Mouse (Mus musculus) spleen, adult 2 months (tissue): ENCODE data around the gene Nemp1. TPM values are rescaled to one million over a fixed set of nuclear protein-coding genes. Genes with fewer than 3 reads are reported as not detected.

Source experiments
- DNase-seq, 2 experiments: peaks; one replicate each; pipeline versions ENCODE4 v3.0.0 to v3.0.0-alpha.2; 2012 to 2021; ENCODE audit warnings: low spot score in 2 of 2, low read depth in 1 of 2
- H3K27ac ChIP-seq: fragments of 200-500 bp; 2 replicates; pipeline ENCODE4 v1.5.1; 2012; ENCODE audit warnings: low read length, inconsistent platforms; ENCODE audit not compliant: insufficient read depth
- H3K27me3 ChIP-seq: fragments of 200-500 bp; 2 replicates; pipeline ENCODE4 v1.6.1; 2012; ENCODE audit warnings: mild to moderate bottlenecking, moderate library complexity, low read length, inconsistent platforms; ENCODE audit not compliant: control insufficient read depth, insufficient read depth
- H3K36me3 ChIP-seq: fragments of 200-500 bp; 2 replicates; pipeline ENCODE4 v1.6.1; 2012; ENCODE audit warnings: mild to moderate bottlenecking, low read length, inconsistent platforms; ENCODE audit not compliant: control insufficient read depth, insufficient read depth
- H3K4me1 ChIP-seq: fragments of 200-500 bp; 2 replicates; pipeline ENCODE4 v1.6.1; 2011; ENCODE audit warnings: inconsistent platforms; ENCODE audit not compliant: control insufficient read depth, insufficient read depth, insufficient read length
- H3K4me3 ChIP-seq: fragments of 200-500 bp; 2 replicates; pipeline ENCODE4 v1.5.1; 2011; ENCODE audit warnings: mild to moderate bottlenecking, inconsistent platforms; ENCODE audit not compliant: insufficient read depth, insufficient read length; ENCODE audit errors: extremely low read depth
- CTCF ChIP-seq: fragments of 200-500 bp; IDR thresholded peaks from 2 replicates; pipeline ENCODE4 v1.5.1; 2011; ENCODE audit warnings: mild to moderate bottlenecking, inconsistent platforms; ENCODE audit not compliant: insufficient read depth, insufficient read length, insufficient replicate concordance; ENCODE audit errors: extremely low read depth
- POLR2A ChIP-seq: fragments of 200-500 bp; IDR thresholded peaks from 2 replicates; pipeline ENCODE4 v1.6.1; 2011; ENCODE audit warnings: low read depth, low read length, inconsistent platforms
- WGBS: fragments of 180-500 bp; shearing (Covaris S2); methylation state at CpG from one replicate; pipeline ENCODE4 v1.1.7; 2018; 5-methylcytosine and 5-hydroxymethylcytosine counted together
- polyA plus RNA-seq: library from polyadenylated mRNA; depleted of rRNA; stranded (reverse); fragments of >200 nt; gene quantifications from 2 replicates; pipeline ENCODE4 v1.2.3, GENCODE M21; 2012

Nemp1 gene
- polyA plus RNA-seq, 1 experiment, result 3.2 TPM

- no peak for TF ChIP-seq CTCF
- no peak for TF ChIP-seq POLR2A
- peak in 1 of 2 experiments; percentile 31 for DNase-seq
- under 1% methylated on average over 38 of the region's 39 CpGs for WGBS
- Histone ChIP-seq H3K27ac (peak overlapping the region; percentile 81), H3K4me3 (peak overlapping the region; percentile 67), H3K36me3 (no peaks in the 10 kb centered on the region), H3K4me1 (peaks cover 4% of the 10 kb centered on the region; the same call in 1 of the 2 replicates), H3K27me3 (peaks cover 7% of the 10 kb centered on the region)
Measured at GRCm38 (mm10) chr10:127621191-127622056, 45.3 kb upstream of the Nemp1 start.

GRCm38 (mm10) chr10:127622057-127622392 lies 44.7 kb upstream of the Nemp1 start:
- Histone ChIP-seq H3K4me3 (peak overlapping the region; percentile 67; the same call in 1 of the 2 replicates), H3K27me3 (peaks cover 7% of the 10 kb centered on the region), H3K4me1 (peaks cover 4% of the 10 kb centered on the region; the same call in 1 of the 2 replicates), H3K36me3 (no peaks in the 10 kb centered on the region), H3K27ac (peak overlapping the region; percentile 49)
- 4% methylated on average over 13 of the region's 13 CpGs for WGBS
- TF ChIP-seq CTCF, result peak; percentile 30; the same call in 1 of the 2 replicates
- TF ChIP-seq POLR2A, result no peak
- peak in 1 of 2 experiments; percentile 38 for DNase-seq

DNA sequence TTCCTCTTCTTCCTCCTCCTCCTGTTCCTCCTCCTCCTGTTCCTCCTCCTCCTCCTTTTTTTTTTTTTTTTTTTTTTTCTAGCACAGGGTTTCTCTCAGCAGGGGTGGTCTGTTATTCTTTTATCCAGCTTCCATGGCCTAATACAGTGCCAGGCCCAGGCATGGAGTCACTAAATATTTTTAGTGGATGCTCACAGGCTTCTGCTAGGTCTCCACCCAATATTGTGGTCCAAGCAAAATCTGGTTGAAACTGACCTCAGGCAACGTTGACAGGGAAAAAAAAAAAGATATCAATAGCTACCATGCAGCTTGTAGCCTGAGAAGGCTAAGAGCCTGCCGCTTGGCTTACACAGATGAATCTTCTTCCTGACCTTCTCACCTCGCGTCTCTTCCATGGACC lies 44.0 kb upstream of the Nemp1 start:
- DNase-seq, result no peak

GRCm38 (mm10) chr10:127623439-127624216 lies 43.1 kb upstream of the Nemp1 start:
- 91% methylated on average over 6 of the region's 6 CpGs for WGBS
- Histone ChIP-seq H3K4me3 (no peak overlapping the region), H3K36me3 (no peaks in the 10 kb centered on the region), H3K27me3 (peaks cover 7% of the 10 kb centered on the region), H3K27ac (no peak overlapping the region), H3K4me1 (peaks cover 4% of the 10 kb centered on the region; the same call in 1 of the 2 replicates)
- no peak for DNase-seq
- TF ChIP-seq POLR2A, result no peak
- no peak for TF ChIP-seq CTCF

More for the DNA sequence above, 44.0 kb upstream of the Nemp1 start:
- H3K36me3 ChIP-seq, result no peaks in the 10 kb centered on the region
- no peak overlapping the region for H3K4me3 ChIP-seq
- peaks cover 4% of the 10 kb centered on the region; the same call in 1 of the 2 replicates for H3K4me1 ChIP-seq
- H3K27me3 ChIP-seq, result peaks cover 7% of the 10 kb centered on the region
- TF ChIP-seq CTCF (no peak), POLR2A (no peak)
- WGBS, result 80% methylated on average over 4 of the region's 4 CpGs
- no peak overlapping the region for H3K27ac ChIP-seq

DNA sequence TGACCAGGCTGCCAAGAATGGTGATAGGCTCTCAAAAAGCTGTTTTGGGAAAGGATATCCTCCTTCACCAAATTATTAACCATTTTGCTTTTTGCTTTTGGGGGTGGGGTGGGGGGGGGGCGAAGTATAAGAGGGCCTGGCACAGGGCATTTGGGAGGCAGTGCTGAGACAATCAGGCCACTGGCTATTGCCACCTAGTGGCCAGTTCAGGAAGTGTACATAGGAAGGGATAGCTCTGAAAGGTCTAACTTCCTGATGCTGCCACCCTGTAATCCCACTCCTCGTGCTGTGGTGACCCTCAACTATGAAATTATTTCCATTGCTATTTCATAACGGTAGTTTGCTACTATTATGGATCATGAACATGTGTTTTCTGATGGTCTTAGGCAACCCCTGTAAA lies 40.3 kb upstream of the Nemp1 start:
- Histone ChIP-seq H3K36me3 (no peaks in the 10 kb centered on the region), H3K27me3 (peaks cover under 1% of the 10 kb centered on the region; the same call in 1 of the 2 replicates), H3K27ac (no peak overlapping the region), H3K4me3 (no peak overlapping the region), H3K4me1 (peaks cover 3% of the 10 kb centered on the region; the same call in 1 of the 2 replicates)
- peak in 1 of 2 experiments; percentile 37 for DNase-seq
- TF ChIP-seq CTCF, result peak; percentile 36; the same call in 1 of the 2 replicates
- no peak for TF ChIP-seq POLR2A
- WGBS, result 85% methylated on average over 3 of the region's 3 CpGs

DNA sequence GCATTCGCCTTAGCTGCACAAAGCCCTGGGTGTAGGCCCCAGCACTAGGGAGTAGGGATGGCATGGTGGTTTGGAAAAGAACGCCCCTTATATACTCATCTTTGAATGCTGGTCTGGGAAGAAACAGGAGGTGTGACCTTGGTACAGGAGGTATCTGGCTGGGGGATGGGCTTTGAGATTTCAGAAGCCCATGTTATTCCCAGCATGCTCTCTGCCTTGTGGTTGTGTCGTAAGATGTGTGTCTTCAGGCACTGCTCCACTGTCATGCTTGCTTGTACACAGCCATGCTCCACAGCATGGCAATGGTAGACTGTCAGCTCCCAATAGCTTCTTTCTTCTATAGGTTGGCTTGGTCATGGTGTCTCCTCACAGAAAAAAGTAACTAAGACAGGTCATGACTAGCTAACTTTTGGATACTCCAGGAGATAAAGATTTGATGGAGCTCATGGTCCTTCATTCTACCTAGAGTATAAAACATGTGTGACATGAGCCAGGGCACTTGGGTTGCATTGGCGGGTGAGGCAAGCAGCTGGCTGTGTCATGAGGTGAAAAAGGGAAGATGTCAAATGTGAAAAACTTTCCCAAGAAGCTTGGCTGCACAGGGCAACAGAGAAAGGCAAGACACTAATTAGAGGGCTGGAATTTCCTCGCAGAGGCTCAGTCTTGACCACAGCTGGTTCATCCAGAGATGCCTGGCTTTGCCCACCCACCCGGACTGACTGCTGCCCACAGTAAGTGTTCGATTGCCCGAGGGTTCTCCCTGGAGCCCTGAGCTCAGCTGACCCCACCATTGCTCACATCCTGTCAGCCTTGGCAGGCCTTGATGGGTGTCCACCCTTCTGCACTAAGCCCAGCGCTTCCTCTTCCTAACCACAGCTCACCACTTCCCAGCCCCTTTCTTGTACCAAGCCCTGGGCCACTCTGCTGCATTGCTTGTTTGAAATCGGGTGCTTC lies 35.2 kb upstream of the Nemp1 start:
- no peak for TF ChIP-seq POLR2A
- no peak for TF ChIP-seq CTCF
- Histone ChIP-seq H3K4me3 (no peak overlapping the region), H3K36me3 (no peaks in the 10 kb centered on the region), H3K4me1 (peaks cover 5% of the 10 kb centered on the region; the same call in 1 of the 2 replicates), H3K27ac (0 out of 2 replicates have a peak overlapping the region, but pooled peaks have one; percentile 2), H3K27me3 (no peaks in the 10 kb centered on the region)
- WGBS, result 39% methylated on average over 10 of the region's 10 CpGs
- no peak for DNase-seq
